Mouse (Mus musculus) mesoderm, embryonic 11.5 days (tissue): ENCODE measurements around the gene Ankrd13b.
"Not testable (repeated sequence)": the region's sequence is repeated elsewhere in the genome, so short reads cannot be mapped to it uniquely, and the experiment has no call there.

Experiments used
- DNase-seq: peaks from one replicate; pipeline ENCODE4 v3.0.0-alpha.2; 2012; ENCODE audit warnings: low read depth, low spot score

Ankrd13b gene

DNA sequence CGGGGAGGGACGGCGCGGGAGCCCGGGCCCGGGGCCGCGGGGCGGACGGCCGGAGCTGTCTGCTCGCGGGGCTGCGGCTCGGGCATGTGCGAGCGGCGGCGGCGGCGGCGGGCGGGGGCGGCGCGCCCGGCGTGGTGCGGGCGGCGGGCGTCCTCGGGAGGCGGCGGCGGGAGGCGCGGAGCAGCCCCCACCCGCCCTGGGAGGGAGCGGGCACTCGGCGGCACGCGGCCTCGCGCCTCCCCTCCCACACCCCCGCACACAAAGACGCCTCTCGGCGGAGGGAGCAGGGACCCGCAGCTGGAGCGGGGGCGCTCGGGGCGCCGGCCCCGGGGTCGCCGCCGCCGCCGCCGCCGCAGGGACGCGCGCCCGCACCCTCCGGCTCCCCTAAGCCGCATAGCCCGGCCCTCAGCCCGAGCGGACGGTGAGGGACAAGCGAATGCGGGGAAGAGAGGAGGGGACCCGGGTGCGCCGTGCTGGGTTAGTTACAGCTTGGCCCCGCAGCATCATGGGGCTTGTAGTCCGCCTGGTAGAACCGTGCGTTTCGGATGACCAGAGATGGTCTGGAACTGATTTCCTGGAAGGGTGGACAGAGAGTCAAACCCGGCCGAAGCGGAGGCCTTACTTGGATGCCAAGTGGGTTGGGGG is at the start of gene Ankrd13b:
Ankrd13b (minus strand) TSS at position 88 of the 645 bp plus-strand sequence.
- peak; percentile 79 for DNase-seq

DNA sequence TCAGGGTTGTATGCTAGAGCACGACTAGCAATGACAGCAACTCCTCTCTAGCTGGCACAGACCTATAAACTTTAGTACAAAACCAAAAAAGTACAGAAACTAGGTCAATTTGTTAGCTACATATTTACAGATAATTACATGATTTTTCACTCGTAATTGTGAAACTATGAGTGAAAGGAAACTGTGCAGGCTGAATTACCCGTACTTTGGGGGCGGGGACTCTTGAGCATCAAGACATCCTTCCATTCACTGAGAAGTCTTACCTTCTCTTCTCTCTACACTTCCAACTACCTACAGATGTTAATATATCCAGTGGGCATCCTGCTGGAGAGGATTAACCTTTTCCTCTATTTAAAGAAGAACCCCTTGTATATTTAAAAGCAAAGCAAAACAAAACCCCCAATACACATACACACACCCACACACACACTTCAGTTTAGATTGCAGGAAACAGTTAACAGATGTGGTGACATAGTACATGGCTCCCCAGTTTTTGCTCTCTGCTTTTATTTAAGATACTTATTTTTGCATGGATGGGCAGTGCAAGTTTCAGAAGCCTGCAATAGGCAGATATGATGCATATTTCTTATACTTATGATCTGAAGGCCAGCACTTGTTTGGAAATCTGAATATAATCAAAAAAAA is 42.8 kb upstream of the Ankrd13b start:
- DNase-seq = no peak

DNA sequence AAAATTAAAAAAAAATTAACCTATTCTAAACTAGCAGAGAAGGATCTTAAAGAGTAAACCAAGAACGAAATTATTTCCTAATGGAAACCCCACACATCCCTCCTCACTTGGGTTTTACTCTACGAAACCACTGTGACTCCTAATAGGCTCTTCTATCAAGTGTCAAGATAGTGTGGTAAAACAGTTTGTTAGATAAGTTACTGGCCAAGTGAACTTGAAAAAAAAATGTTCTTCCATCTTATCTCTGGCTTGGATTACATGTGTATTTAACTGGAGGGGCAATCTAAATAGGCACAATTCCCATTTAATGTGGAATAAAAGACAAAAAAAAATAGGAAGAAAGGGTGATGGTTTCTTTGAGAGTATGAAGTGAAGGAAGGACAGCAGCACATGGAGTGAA is 41.4 kb upstream of the Ankrd13b start:
- DNase-seq = no peak

DNA sequence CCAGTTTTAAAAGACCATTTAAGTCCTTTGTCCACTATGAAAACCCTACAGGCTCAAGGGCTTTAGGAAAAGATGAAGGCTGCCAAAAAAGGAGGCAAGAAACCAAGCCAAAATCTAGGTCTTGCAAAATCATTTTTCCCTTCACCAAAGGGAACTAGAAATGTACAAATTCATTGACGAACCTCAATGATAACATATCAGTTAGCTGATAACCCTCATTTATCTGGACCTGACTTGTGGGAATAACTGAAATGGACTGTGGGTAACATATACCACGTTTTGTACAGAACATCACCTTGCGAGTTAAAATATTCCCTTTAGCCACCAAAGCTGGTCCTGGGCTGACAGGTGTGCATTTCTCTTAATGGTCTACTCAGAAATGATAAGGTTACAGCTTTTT is 40.2 kb upstream of the Ankrd13b start:
- DNase-seq = no peak

DNA sequence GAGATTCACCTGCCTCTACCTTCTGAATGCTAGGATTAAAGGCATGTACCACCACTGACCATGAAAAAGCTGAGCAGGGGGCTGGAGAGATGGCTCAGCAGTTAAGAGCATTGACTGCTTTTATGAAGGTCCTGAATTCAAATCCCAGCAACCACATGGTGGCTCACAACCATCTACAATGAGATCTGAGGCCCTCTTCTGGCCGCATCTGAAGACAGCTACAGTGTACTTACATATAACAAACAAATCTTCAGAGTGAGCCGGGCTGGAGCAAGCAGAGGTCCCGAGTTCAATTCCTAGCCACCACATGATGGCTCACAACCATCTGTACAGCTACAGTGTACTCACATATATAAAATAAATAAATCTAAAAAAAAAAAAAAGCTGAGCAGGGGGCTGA is 38.9 kb upstream of the Ankrd13b start:
- not testable (repeated sequence) for DNase-seq

DNA sequence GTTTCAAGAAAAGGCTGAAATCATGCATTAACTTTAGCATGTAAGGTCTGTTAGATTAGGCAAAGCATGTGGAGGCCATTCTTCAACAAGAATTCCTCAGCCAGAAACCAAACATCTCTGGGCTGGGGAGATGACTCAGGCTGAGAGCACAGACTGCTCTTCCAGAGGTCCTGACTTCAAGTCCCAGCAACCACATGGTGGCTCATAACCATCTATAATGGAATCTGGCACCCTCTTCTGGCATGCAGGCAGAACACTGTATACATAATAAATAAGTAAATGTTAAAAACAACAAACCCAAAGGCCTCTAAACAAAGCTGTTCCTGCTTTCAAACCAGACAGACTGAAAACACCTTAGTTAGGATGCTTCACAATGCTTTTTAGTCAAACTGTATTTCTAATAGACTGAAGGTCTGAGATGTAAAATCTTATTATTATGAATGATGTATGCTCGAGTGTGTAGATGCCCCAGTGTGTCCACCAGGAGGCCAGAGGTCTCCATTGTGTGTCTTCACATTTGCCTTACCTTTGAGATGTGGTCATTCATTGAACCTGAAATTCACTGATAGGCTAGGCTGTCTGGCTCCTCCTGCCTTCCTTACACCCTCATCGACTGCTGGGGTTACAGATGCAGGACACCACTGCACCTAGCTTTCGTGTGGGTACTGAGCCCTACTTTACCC is 36.5 kb upstream of the Ankrd13b start:
- DNase-seq = no peak

DNA sequence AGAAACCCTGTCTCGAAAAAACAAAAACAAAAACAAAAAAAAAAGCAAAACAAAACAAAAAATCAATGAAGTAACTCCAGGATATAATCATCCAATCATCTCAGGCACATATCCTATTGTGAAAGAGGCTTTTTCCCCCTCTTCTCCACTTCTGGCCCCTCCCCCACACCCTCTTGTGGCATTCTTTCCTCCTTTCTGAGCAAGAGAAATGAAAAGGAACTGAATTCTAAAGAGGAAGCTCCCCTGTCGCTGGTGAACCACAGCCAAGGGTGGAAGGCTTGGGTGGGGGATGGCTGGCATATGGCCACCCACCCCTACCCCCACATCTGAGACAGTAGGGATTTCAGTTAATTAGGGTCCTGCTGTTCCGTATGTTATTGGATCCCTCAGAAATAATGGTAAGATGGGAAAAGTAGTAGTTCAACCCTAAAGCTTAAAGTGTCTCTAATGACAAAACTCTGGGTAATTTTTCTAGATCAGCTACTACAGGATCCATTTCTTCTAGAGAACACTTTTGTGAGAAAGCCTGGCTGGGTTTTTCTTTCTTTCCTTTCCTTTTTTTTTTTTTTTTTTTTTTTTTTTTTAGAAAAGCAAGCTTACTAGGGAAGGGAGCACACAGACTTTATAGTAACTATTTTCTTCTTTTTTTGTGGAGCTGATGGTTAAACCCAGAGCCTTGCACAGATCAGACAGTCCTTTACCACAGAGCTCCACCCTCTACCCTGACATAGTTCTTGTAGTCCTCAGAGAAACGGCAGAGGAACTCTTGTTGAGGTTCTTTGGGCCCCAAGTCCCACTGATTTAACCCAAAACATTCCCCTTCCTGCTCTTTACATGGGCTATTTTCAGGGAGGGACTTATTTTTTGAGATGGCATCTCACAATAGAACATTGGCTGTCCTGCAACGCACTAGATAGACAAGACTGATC is 31.4 kb upstream of the Ankrd13b start:
- DNase-seq = no peak

DNA sequence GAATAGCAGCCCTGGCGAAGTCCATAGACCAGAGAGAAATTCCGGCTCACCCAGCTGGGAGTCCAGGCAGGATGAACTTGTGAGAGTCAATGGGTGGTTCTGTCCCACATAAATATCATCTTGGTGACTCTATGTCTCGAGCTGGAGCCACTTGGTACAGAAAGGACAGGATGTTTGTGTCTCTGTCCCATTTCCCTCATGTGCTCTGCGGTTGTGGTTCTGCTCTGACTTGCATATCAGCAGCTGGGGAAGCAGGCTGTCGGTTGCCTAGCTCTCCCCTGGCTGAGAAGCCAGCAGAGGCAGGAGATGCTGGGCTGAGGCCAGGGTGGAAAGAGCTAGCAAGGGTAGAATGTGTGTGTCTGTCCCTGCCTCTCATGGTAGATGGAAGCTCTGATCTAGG is 29.6 kb upstream of the Ankrd13b start, which contains the start of gene Gm10392:
Gm10392 (minus strand) TSS at position 156 of the 400 bp plus-strand sequence.
- DNase-seq = no peak

DNA sequence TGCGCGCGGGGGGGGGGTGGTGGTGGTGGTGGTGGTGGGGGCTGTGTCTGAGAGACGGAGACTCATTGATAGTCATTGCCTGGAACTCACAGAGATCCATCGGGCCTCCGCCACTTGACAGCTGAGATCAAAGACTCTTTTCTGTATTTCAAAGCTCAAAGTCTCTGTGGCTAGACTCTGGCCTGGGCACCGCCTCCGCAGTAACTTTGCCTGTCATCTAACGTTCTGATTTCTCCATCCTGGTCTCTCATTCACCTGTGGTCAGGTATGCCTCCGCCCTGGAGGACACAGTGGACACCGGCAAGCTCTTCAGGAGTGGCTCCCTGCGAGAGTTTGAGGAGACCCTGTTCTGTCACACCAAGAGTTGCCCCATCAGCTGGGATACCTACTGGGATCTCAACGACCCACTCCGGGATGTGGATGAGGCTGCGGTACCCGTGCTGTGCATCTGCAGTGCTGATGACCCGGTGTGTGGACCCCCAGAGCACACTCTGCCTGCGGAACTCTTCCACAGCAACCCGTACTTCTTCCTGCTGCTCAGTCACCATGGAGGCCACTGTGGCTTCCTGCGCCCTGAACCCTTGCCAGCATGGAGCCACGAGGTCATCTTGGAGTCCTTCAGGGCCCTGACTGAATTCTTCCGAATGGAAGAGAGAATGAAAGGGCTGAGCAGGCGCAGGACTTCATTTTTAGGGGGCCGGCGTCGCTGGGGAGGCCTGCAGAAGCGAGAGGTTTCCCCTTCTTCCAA is 28.7 kb upstream of the Ankrd13b start:
- no peak for DNase-seq

DNA sequence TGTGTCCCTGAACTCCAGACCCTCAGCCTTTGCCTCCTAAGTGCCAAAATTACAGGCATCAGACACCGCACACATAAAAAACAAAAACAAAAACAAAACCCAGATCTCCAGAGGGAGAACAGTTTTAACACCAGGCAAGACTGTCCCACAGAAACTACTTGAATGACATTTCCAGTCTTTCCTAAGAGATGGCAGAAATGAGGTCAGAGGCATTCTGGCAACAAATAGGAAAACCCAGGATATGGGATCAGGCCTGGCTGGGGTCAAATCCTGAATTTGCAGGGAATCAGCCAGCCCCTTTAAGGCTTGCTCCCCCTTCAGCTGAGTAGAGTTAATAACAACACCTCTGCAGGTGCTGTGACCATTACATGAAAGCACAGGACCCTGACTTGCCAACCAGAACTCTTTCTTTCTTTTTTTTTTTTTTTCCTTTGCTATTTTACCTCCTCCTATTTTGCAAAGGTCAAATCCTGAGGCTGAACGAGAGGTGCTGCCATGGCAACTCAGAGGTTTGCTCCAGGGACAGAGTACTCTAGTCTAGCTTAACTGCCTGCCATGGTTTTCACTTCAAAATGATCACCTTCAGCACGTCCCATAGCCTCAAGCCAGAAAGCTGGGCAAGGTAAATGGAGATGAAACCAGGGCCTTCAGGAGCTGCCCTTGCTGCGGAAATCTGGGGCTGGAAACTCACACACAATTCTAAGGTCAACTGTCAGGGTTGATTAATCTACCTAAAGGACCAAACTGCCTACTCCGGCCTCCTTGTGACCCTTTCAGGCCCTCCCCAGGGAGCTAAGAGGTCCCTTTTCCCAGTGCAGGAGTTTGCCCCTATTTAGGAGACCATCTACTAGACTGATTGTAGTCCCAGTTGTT is 27.3 kb upstream of the Ankrd13b start:
- no peak for DNase-seq

DNA sequence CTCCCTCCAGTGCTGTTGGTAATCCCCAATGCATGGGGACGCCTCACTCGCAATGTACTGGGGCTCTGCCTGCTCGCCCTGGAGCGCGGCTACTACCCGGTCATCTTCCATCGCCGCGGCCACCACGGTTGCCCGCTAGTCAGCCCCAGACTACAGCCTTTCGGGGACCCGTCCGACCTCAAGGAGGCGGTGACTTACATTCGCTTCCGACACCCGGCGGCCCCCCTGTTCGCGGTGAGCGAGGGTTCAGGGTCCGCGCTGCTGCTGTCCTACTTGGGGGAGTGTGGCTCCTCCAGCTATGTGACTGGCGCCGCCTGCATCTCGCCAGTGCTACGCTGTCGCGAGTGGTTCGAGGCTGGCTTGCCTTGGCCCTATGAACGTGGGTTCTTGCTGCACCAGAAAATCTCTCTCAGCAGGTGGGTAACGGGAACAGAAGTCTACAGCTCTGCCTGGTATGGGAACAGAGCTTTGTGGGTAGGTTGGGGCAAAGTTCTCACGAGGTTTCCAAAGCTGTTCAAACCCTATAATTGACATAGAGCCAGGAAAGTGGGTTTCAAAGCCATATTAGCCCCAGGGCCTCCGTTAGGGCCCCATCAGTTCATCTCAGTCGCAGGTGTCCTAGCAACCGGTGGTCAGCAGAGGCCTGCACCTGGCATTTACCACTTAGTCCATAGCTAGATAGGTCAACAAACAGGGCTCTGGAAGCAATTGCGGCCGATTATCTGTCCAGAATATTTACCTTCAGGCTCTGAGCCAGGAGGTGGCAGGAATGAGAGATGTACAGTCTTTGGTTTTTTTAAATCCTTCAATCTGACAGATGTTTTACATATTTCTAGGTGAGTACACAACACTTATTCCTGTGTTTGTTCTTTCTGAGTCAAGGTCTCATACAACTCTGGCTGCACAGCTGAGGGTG is 26.4 kb upstream of the Ankrd13b start, which contains the start of gene Trp53i13:
Trp53i13 (minus strand) TSS at position 344 of the 916 bp plus-strand sequence.
- no peak for DNase-seq

DNA sequence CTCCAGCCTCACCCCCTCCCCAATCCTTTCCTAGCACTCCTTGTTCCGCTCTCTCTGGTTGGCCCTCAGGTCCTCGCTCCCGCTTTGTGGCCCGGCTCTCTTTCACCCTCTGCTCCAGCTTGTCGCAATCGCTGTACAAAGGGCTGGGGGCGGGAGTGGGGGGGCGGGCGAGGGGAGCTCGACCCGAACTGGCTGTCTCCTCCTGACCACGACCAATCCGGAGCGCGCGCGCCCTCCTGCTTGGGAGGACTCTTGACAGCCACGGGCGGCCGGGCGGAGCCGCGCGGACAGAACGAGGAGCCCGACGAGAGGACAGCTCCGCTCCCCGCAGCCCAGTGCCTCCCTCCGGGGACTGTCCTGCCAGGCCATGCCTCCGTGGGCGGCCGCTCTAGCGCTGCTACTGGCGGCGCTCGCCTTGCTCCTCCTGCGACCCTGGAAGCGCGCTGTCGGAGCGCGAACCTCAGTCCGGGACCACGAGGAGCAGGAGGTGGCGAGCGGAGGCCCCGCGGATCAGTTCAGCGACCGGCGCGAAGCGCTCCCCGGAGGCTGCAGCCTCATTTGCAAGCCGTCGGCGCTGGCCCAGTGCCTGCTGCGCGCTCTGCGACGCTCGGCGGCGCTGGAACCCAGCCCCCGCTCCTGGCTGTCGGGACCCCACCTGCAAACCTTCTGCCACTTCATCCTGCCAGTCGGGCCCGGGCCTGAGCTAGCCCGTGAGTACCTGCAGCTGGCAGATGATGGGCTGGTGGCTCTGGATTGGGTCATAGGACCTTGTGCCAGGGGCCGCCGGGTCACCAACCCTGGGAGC is 25.6 kb upstream of the Ankrd13b start, which contains the start of gene Abhd15:
Abhd15 (plus strand) TSS at position 290 of the 805 bp plus-strand sequence.
- DNase-seq = peak; percentile 80

DNA sequence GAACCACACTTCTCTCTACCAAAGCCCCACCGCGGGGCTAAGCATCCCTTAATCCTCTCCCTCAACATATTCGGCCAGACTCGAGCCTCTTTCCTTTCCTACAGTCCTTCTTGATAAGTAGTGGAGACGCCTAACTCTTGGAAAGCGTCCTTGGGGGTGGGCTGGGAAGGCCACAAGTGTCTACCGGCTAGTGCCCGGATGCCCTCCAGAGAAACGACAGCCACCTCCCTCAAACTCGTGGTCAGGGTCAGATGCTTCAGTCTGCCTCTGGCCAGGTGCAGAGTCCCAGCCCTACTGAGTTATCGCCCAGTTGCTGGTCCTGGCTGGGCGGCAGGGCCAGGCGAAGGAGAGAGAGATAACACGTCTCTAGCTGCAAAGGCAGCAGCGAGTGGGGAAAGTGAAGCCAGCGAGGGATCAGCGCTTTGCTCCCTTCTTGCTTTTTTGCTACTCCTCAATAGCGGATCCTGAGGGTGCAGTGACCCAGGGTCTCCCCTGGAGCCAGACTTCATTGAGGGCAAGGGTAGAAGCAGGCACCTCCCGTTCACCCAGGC is 24.9 kb upstream of the Ankrd13b start:
- no peak for DNase-seq

DNA sequence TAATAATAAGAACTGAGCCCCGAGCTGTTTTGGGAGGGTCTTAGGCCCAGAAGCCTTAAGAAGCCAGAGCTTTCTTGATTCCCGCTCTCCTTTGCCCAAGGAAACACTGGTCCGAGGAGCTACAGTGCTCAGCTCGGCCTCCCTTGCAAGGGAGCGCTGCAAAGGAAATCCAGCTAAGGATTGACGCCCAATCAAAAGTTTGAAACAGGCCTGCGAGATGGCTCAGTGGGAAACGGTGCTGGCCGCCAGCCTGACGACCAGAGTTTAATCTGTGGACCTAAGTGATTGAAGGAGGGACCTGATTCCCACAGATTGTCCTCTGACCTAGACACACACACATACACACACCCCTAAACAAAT is 24.3 kb upstream of the Ankrd13b start:
- no peak for DNase-seq

DNA sequence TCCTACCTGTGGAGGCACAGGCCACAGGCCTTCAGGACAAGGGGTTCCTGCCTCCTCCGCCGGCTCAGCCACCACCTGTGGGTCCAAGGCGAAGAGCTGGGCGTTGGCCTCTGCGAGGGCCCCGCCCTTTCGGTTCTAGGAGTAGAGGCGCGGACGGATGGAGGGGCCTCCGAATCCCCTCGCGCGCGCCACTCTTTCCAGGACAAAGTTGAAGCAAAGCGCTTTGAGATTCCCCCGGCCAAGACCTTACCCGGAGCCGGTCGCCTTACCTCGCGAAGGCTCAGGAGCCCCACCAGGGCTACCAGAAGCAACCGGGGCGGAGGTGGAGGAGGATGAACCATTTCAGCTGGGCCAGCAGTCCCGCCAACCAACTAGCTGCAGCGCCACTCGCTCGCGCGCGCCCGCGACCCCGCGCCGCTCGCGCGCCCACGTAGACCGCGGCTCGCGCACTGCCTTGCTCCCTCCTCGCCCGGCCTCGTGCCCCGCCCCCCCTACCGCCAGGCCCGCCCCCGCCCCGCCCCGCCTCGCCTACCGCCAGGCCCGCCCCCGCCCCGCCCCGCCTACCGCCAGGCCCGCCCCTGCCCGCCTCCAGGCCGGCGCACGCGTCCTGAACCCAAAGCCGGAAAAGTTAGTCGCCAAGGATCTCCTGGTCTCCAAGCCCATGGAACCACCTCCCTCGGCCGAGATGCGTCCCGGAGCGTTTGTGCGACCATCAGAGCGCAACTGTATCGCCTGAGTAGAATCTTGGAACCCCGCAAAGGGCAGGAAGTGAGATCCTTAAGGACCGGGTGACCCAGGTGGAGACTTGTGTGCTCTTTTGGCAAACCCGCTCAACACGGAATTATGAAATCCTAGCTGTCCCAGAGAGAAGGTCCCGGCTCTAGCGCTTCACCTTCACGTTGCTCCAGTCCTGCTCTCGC is 23.7 kb upstream of the Ankrd13b start:
- peak; percentile 93 for DNase-seq

DNA sequence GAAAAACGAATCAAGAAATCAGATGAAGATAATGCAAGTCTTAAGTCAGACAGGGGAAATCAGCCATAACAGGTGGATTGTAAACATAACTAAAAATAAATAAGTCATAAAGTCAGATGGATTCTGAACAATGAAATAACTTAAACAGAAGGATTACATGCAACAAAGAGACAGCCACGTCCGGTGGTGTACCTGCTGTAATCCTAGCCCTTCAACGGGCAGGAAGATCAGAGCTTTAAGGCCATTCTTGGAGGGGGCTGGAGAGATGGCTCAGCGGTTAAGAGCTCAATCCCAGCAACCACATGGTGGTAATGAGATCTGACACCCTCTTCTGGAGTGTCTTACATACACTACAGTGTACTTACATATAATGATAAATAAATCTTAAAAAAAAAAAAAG is 21.9 kb upstream of the Ankrd13b start:
- DNase-seq = no peak
